In genomic region chr2:25286314-25286713, GRCm38 (mm10) we compare ENCODE assay signal across 13 mouse cellular contexts. TPM values are rescaled to one million over a fixed set of nuclear protein-coding genes. Genes with fewer than 3 reads are reported as not detected.
DNase-seq lines count a peak whose midpoint lies in the region; ATAC-seq and TF ChIP-seq lines count a peak whose summit lies in the region.
"Had no signal": no experiment of that assay in that cellular context is flagged by ENCODE, and none has a peak within 500 bp of the region (broad histone marks: within the 10 kb centered on the region; RNA-seq: fewer than 3 reads in every experiment).

No protein-coding gene starts in this region.

- peaks cover 47% of the 10 kb centered on the region for H3K36me3 ChIP-seq in lung, embryonic 14.5 days (ENCODE audit: insufficient read depth)
- peaks cover 13% of the 10 kb centered on the region for H3K36me3 ChIP-seq in liver, embryonic 16.5 days (ENCODE audit: control insufficient read depth, insufficient read depth)

- H3K27me3 ChIP-seq in lung, embryonic 14.5 days (ENCODE audit: insufficient read depth, low read length) = peaks cover 35% of the 10 kb centered on the region
- peaks cover 33% of the 10 kb centered on the region for H3K27me3 ChIP-seq in liver, embryonic 16.5 days (ENCODE audit: control insufficient read depth, insufficient read depth, low read depth, low read length)

- H3K4me2 ChIP-seq in lung, embryonic 14.5 days = no peak overlapping the region
- no peak overlapping the region for H3K4me2 ChIP-seq in liver, embryonic 16.5 days (ENCODE audit: low read depth, low read length)
- H3K4me2 ChIP-seq: heart, embryonic 13.5 days; hindbrain, embryonic 15.5 days had no signal

- peak; percentile 46 to 48 for DNase-seq in cerebellum, postnatal 10 days
- DNase-seq in cerebellum, postnatal 4 days (ENCODE audit: low spot score in 2 of 2) = no peak
- DNase-seq in lung, embryonic 14.5 days = no peak
- no peak for DNase-seq in lung, postnatal 25 days (ENCODE audit: low spot score)
- DNase-seq in embryo, embryonic 10 days (ENCODE audit: low spot score) = no peak
- DNase-seq in layer of hippocampus, adult 9-11 months = no peak
- DNase-seq: thymus, adult 18-20 months had no signal

- ATAC-seq in lung, embryonic 14.5 days (ENCODE audit: insufficient read depth) = no peak; the same call in 1 of the 2 replicates
- peak; percentile 43; the same call in 1 of the 2 replicates for ATAC-seq in liver, embryonic 16.5 days (ENCODE audit: low read depth)

- 53% methylated on average over 1 of the region's 1 CpGs for WGBS in lung, embryonic 14.5 days
- 21% methylated on average over 1 of the region's 1 CpGs for WGBS in liver, embryonic 16.5 days (ENCODE audit: insufficient replicate concordance)

- H3K9ac ChIP-seq in lung, embryonic 14.5 days = no peak overlapping the region
- no peak overlapping the region for H3K9ac ChIP-seq in liver, embryonic 16.5 days (ENCODE audit: low read depth, low read length)
- H3K9ac ChIP-seq: heart, embryonic 13.5 days; hindbrain, embryonic 15.5 days had no signal

- peak; percentile 45; the same call in 1 of the 2 replicates for TF ChIP-seq POLR2A in cortical plate, adult 2 months (IDR thresholded peaks at IDR 0.05; ENCODE audit: extremely low read depth, insufficient read depth, low read length)

- no peak overlapping the region for H3K4me3 ChIP-seq in lung, embryonic 14.5 days (ENCODE audit: low read depth, low read length)
- H3K4me3 ChIP-seq in cortical plate, adult 2 months (ENCODE audit: insufficient read depth, low read length) = no peak overlapping the region
- H3K4me3 ChIP-seq in liver, embryonic 16.5 days (ENCODE audit: low read depth, low read length) = no peak overlapping the region
- H3K4me3 ChIP-seq: forebrain, embryonic 10.5 days; heart, embryonic 13.5 days; hindbrain, embryonic 15.5 days had no signal

- H3K4me1 ChIP-seq in lung, embryonic 14.5 days (ENCODE audit: insufficient read depth) = 0 out of 2 replicates have a peak, but pooled peaks cover 2% of the 10 kb centered on the region
- peaks cover 3% of the 10 kb centered on the region; the same call in 1 of the 2 replicates for H3K4me1 ChIP-seq in cortical plate, adult 2 months (ENCODE audit: control insufficient read depth, insufficient read depth, low read length)
- peaks cover 6% of the 10 kb centered on the region; the same call in 1 of the 2 replicates for H3K4me1 ChIP-seq in liver, embryonic 16.5 days (ENCODE audit: control insufficient read depth, low read depth, low read length)

- no peak for TF ChIP-seq CTCF in lung, embryonic 14.5 days (IDR thresholded peaks at IDR 0.05; ENCODE audit: low read depth)
- TF ChIP-seq CTCF in cortical plate, adult 2 months (IDR thresholded peaks at IDR 0.05; ENCODE audit: extremely low read depth, insufficient read depth, low read length) = no peak

- H3K27ac ChIP-seq in lung, embryonic 14.5 days (ENCODE audit: low read depth) = peak overlapping the region; percentile 26; the same call in 1 of the 2 replicates
- H3K27ac ChIP-seq in cortical plate, adult 2 months (ENCODE audit: insufficient read depth, low read length) = no peak overlapping the region
- no peak overlapping the region for H3K27ac ChIP-seq in liver, embryonic 16.5 days (ENCODE audit: low read length)
- H3K27ac ChIP-seq: forebrain, embryonic 10.5 days; heart, embryonic 13.5 days; hindbrain, embryonic 15.5 days had no signal

- H3K9me3 ChIP-seq in lung, embryonic 14.5 days (ENCODE audit: low read depth, low read length) = no peaks in the 10 kb centered on the region
- no peaks in the 10 kb centered on the region for H3K9me3 ChIP-seq in liver, embryonic 16.5 days (replicated peaks; ENCODE audit: control insufficient read depth, low read length)
- H3K9me3 ChIP-seq: forebrain, embryonic 10.5 days; heart, embryonic 13.5 days; hindbrain, embryonic 15.5 days had no signal

RNA-seq across cellular contexts. Expression of gene Tmem210, which starts 1.6 kb away (rescaled TPM):
- polyA plus RNA-seq in lung, embryonic 14.5 days (2014; fragmentation: Nextera tagmentation; extraction: Ambion mirVana) = not detected in 2 replicates
- polyA plus RNA-seq in cortical plate, adult 2 months (2012; rRNA removed) = not detected in 2 replicates
- polyA plus RNA-seq in liver, embryonic 16.5 days (2015; fragmentation: Nextera tagmentation; extraction: Ambion mirVana) = not detected in 2 replicates
- polyA plus RNA-seq: forebrain, embryonic 10.5 days; heart, embryonic 13.5 days; hindbrain, embryonic 15.5 days; large intestine, adult 2 months had no signal

RNA-seq across cellular contexts. Expression of gene Lrrc26, which starts 3.4 kb away (rescaled TPM):
- polyA plus RNA-seq in lung, embryonic 14.5 days (2014; fragmentation: Nextera tagmentation; extraction: Ambion mirVana) = 0.46 and 0.89 TPM in 2 replicates
- not detected in 2 replicates for polyA plus RNA-seq in cortical plate, adult 2 months (2012; rRNA removed)
- not detected in 2 replicates for polyA plus RNA-seq in liver, embryonic 16.5 days (2015; fragmentation: Nextera tagmentation; extraction: Ambion mirVana)
- polyA plus RNA-seq: forebrain, embryonic 10.5 days; heart, embryonic 13.5 days; hindbrain, embryonic 15.5 days had no signal

RNA-seq across cellular contexts. Expression of gene Anapc2, which starts 14.0 kb away (rescaled TPM):
- polyA plus RNA-seq in lung, embryonic 14.5 days (2014; fragmentation: Nextera tagmentation; extraction: Ambion mirVana) = 109 and 119 TPM in 2 replicates
- 75.7 and 76.5 TPM in 2 replicates for polyA plus RNA-seq in cortical plate, adult 2 months (2012; rRNA removed)
- 40.1 and 40.5 TPM in 2 replicates for polyA plus RNA-seq in liver, embryonic 16.5 days (2015; fragmentation: Nextera tagmentation; extraction: Ambion mirVana)

RNA-seq across cellular contexts. Expression of gene Ssna1, which starts 14.1 kb away (rescaled TPM):
- polyA plus RNA-seq in lung, embryonic 14.5 days (2014; fragmentation: Nextera tagmentation; extraction: Ambion mirVana) = 217 and 229 TPM in 2 replicates
- polyA plus RNA-seq in cortical plate, adult 2 months (2012; rRNA removed) = 87.9 and 93.2 TPM in 2 replicates
- polyA plus RNA-seq in liver, embryonic 16.5 days (2015; fragmentation: Nextera tagmentation; extraction: Ambion mirVana) = 94.7 and 111 TPM in 2 replicates

RNA-seq across cellular contexts. Expression of gene Tprn, which starts 23.9 kb away (rescaled TPM):
- polyA plus RNA-seq in lung, embryonic 14.5 days (2014; fragmentation: Nextera tagmentation; extraction: Ambion mirVana) = 4.7 and 5.0 TPM in 2 replicates
- polyA plus RNA-seq in cortical plate, adult 2 months (2012; rRNA removed) = 14.0 and 22.0 TPM in 2 replicates
- polyA plus RNA-seq in liver, embryonic 16.5 days (2015; fragmentation: Nextera tagmentation; extraction: Ambion mirVana) = 3.7 and 4.7 TPM in 2 replicates

Comparison
In these comparisons a context has a peak if more than half of its experiments do, and no peak if none do; other contexts are left out.
1. DNase-seq: peak in cerebellum, postnatal 10 days (2 of 2); none in cerebellum, postnatal 4 days (0 of 2), lung, embryonic 14.5 days (single experiment), lung, postnatal 25 days (single experiment), embryo, embryonic 10 days (single experiment) and layer of hippocampus, adult 9-11 months (single experiment).